Mouse (Mus musculus): ENCODE data around the gene Dusp16. TPM values are rescaled to one million over a fixed set of nuclear protein-coding genes. Genes with fewer than 3 reads are reported as not detected.

The Dusp16 gene
- 17.0 and 17.7 TPM in 2 replicates for polyA plus RNA-seq (2016; fragmentation: Nextera tagmentation; extraction: Ambion mirVana)

DNA sequence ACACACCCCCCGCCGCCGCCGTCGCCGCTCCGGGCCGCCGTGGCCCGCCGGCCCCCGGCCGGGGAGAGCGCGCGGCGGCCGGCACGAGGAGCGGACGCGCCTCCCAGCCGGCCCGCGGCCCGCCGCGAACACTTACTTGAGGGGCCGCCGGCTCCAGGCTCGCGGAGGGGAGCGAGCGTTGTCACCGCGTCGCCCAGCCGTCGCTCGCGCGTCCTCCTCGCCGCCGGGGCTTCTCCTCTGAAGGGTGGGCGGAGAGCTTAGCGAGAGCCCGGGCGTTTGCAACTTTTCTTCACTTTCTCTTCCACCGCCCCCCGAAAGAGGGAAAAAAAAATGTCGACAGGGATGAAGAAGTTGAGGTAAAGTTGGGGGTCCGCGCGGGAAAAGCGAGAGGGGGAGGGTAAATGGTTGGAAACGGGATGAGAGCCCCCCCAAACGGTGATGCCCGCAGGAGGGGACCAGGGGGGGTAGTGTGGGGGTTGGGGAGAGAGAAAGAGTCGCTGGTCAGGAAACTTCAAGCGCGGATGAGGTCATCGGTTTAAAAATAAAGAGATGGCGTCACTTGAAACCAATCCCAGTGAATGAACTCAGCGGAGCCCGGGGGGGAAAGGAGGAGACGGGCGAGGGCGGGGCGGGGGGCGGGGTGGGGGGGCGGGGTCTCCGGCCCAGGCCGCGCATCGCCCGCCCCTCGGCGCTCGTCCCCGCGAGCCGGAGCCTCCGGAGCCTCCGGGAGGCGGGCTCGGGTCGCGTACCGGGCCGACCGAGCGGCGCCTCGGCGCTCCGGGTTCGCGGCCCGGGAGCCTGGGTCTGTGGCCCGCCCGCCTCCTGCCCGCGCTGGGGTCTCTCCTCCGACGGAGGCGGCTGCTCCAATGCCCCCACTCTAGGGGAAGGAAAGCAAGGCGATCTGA is at the start of gene Dusp16:
TSS of gene Dusp16 (minus strand) at position 485 of the 905 bp plus-strand sequence.
- H3K36me3 ChIP-seq = no peaks in the 10 kb centered on the region
- peaks cover 11% of the 10 kb centered on the region for H3K4me1 ChIP-seq
- ATAC-seq (ENCODE audit: low FRiP score, low read depth) = peak; percentile 83
- peak within 1 kb of the TSS; percentile 89 for H3K9ac ChIP-seq (replicated peaks)
- peaks cover 13% of the 10 kb centered on the region; the same call in 1 of the 2 replicates for H3K27me3 ChIP-seq
- H3K9me3 ChIP-seq = no peaks in the 10 kb centered on the region
- H3K4me3 ChIP-seq = peak within 1 kb of the TSS; percentile 75
- peak within 1 kb of the TSS; percentile 90 for H3K27ac ChIP-seq (replicated peaks)
- peak within 1 kb of the TSS; percentile 55 for H3K4me2 ChIP-seq (replicated peaks)
- under 1% methylated on average over 66 of the region's 108 CpGs for WGBS

- Histone ChIP-seq H3K4me1 (no peaks in the 10 kb centered on the region), H3K27me3 (no peaks in the 10 kb centered on the region), H3K27ac (replicated peaks) (no peak overlapping the region), H3K9ac (replicated peaks) (no peak overlapping the region), H3K4me3 (no peak overlapping the region), H3K9me3 (no peaks in the 10 kb centered on the region), H3K4me2 (replicated peaks) (no peak overlapping the region), H3K36me3 (no peaks in the 10 kb centered on the region)
- 80% methylated on average over 2 of the region's 2 CpGs for WGBS
- no peak for ATAC-seq (ENCODE audit: low FRiP score, low read depth)
Measured at GRCm38 (mm10) chr6:134840346-134840745, 47.9 kb upstream of the Dusp16 start.

DNA sequence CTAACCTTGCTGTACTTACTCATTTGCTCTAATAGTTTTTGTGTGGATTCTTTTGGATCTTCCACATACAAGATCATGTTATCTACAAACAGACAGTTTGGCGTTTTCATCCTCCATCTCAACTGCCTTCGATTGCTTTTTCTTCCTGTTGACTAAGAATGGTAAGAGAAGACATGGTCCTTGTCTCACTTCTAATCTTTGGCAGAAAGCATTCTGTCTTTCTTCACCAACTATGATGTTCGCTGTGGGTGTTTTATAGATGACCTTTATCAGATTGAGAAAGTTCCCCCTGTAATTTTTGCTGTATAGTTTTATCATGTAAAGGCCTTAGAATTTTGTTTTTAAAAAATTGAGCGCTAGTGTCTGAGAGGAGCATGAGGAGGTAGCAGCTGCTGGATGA is 45.7 kb upstream of the Dusp16 start:
- Histone ChIP-seq H3K9ac (replicated peaks) (no peak overlapping the region), H3K27ac (replicated peaks) (no peak overlapping the region), H3K4me3 (no peak overlapping the region), H3K9me3 (no peaks in the 10 kb centered on the region), H3K36me3 (no peaks in the 10 kb centered on the region), H3K27me3 (no peaks in the 10 kb centered on the region), H3K4me1 (no peaks in the 10 kb centered on the region), H3K4me2 (replicated peaks) (no peak overlapping the region)
- 91% methylated on average over 4 of the region's 4 CpGs for WGBS
- ATAC-seq (ENCODE audit: low FRiP score, low read depth) = no peak

GRCm38 (mm10) chr6:134834585-134835251 is 42.3 kb upstream of the Dusp16 start:
- Histone ChIP-seq H3K4me3 (no peak overlapping the region), H3K4me1 (peaks cover 5% of the 10 kb centered on the region; the same call in 1 of the 2 replicates), H3K9me3 (no peaks in the 10 kb centered on the region), H3K27me3 (no peaks in the 10 kb centered on the region), H3K9ac (replicated peaks) (no peak overlapping the region), H3K36me3 (no peaks in the 10 kb centered on the region), H3K27ac (replicated peaks) (no peak overlapping the region), H3K4me2 (replicated peaks) (no peak overlapping the region)
- ATAC-seq (ENCODE audit: low FRiP score, low read depth) = no peak
- 79% methylated on average over 9 of the region's 9 CpGs for WGBS

- Histone ChIP-seq H3K9ac (replicated peaks) (peak overlapping the region; percentile 73; the same call in 1 of the 2 replicates), H3K4me2 (replicated peaks) (peak overlapping the region; percentile 90), H3K9me3 (no peaks in the 10 kb centered on the region), H3K36me3 (no peaks in the 10 kb centered on the region), H3K27ac (replicated peaks) (no peak overlapping the region), H3K4me3 (peak overlapping the region; percentile 75), H3K4me1 (peaks cover 13% of the 10 kb centered on the region; the same call in 1 of the 2 replicates), H3K27me3 (no peaks in the 10 kb centered on the region)
- WGBS = 5% methylated on average over 10 of the region's 10 CpGs
- ATAC-seq (ENCODE audit: low FRiP score, low read depth) = 0 out of 2 replicates have a peak, but pooled peaks have one; percentile 0
Measured at GRCm38 (mm10) chr6:134830776-134831175, 38.4 kb upstream of the Dusp16 start.

DNA sequence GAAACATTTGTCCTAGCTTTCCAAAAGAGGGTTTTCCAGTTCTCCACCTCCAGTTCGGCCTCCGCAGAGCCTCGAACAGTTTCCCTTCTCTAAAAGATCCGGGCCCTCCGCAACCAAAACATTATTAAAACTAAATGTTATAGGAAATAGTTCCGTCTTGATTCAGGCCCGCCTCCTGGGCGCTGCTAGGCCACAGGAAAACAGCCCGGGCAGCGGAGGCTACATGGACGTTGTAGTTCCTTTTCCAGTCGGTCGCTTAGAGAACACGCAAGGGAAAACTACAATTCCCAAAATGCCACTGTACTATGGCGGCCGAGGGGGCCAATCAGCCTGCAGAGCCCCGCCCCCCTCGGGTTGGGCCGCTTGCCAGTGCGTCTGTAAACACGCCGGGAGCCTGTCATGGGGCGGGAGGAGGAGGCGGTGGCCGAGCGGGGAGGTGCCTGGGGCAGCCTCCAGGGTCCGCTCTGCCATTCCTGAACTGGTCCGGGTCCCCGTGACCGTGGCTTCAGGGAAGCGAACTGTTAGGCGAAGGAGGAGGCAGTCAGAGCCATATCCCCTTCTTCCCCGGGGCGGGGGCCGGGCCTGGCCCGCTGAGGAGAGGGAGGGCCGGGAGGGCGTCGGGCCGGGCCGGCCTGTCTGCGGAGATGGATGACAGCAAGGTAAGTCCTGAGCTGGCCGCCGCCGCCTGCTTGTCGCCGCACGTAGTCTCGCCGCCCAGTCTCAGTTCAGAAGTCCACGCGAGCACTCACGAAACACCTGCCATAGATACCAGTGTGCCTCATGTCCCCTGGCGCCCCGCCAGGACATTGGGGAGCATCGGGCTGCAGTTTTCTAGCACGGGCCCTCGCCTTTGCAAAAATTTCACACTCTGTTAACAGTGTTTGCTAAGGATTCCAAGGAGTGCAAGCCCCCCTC is 37.6 kb upstream of the Dusp16 start, which contains the start of gene Crebl2:
TSS of gene Crebl2 (plus strand) at position 369 of the 915 bp plus-strand sequence.
- H3K9me3 ChIP-seq = no peaks in the 10 kb centered on the region
- no peaks in the 10 kb centered on the region for H3K27me3 ChIP-seq
- peak within 1 kb of the TSS; percentile 90 for H3K4me2 ChIP-seq (replicated peaks)
- peak within 1 kb of the TSS; percentile 73 for H3K9ac ChIP-seq (replicated peaks)
- H3K36me3 ChIP-seq = no peaks in the 10 kb centered on the region
- peak; percentile 98 for ATAC-seq (ENCODE audit: low FRiP score, low read depth)
- peak within 1 kb of the TSS; percentile 85 for H3K27ac ChIP-seq (replicated peaks)
- H3K4me3 ChIP-seq = peak within 1 kb of the TSS; percentile 75
- peaks cover 13% of the 10 kb centered on the region; the same call in 1 of the 2 replicates for H3K4me1 ChIP-seq
- under 1% methylated on average over 55 of the region's 58 CpGs for WGBS

DNA sequence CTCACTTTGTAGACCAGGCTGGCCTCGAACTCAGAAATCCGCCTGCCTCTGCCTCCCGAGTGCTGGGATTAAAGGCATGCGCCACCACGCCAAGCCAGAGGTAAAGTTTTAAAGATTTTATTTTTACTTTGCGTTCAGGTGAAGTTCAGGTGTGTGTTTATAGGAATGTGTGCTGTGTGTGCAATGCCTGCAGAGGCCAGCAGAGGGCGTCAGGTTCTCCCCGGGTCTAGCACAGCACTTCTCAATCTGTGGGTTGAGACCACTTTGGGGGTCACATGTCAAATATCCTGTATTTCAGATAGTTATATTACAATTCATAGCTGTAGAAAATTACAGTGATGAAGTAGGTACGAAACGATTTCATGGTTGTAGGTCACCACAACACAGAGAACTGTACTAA is 30.4 kb upstream of the Dusp16 start:
- Histone ChIP-seq H3K36me3 (no peaks in the 10 kb centered on the region), H3K9me3 (no peaks in the 10 kb centered on the region), H3K27me3 (no peaks in the 10 kb centered on the region), H3K4me3 (no peak overlapping the region), H3K27ac (replicated peaks) (no peak overlapping the region), H3K4me1 (no peaks in the 10 kb centered on the region), H3K4me2 (replicated peaks) (no peak overlapping the region), H3K9ac (replicated peaks) (no peak overlapping the region)
- ATAC-seq (ENCODE audit: low FRiP score, low read depth) = no peak
- WGBS = 71% methylated on average over 10 of the region's 10 CpGs

DNA sequence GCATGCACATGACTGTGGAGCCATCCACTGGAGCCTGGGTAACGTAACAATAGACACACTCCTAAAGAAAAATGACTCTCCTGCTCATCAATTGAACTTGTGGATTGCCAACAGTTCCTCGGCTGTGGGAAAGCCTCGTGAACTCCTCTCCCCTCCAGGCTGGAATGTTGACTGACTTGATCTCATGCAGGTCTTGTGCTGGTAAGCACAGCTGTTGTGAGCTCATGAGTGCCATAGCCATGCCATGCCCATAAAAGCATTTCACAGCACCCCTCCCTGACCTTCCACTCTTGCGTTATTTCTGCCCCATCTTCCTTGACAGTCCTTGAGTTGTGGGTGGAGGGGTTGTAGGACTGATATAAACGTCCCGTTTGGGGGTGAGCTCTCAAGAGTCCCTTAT is 28.0 kb upstream of the Dusp16 start:
- no peak overlapping the region for H3K27ac ChIP-seq (replicated peaks)
- WGBS = 74% methylated on average over 6 of the region's 6 CpGs
- H3K9ac ChIP-seq (replicated peaks) = no peak overlapping the region
- H3K4me2 ChIP-seq (replicated peaks) = no peak overlapping the region
- no peaks in the 10 kb centered on the region for H3K4me1 ChIP-seq
- H3K36me3 ChIP-seq = no peaks in the 10 kb centered on the region
- H3K4me3 ChIP-seq = no peak overlapping the region
- no peaks in the 10 kb centered on the region for H3K27me3 ChIP-seq
- ATAC-seq (ENCODE audit: low FRiP score, low read depth) = no peak
- no peaks in the 10 kb centered on the region for H3K9me3 ChIP-seq

DNA sequence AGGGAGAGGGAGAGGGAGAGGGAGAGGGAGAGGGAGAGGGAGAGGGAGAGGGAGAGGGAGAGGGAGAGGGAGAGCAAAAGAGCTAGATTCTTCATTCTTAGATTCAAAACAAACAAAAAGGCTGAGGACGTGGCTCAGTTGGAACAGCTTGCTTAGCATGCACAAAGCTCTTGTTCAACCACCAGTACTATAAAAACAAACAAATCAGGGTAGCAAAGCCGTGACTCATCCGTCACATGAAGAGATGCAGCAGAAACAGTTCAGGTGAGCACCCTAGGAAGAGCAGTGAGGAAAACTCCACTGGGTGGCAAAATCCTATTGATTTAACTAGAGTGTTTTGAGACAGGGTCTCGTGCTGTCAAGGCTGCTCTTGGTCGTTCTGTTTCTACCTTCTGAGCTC is 27.3 kb upstream of the Dusp16 start:
- Histone ChIP-seq H3K4me1 (no peaks in the 10 kb centered on the region), H3K9me3 (no peaks in the 10 kb centered on the region), H3K27me3 (no peaks in the 10 kb centered on the region), H3K36me3 (no peaks in the 10 kb centered on the region), H3K27ac (replicated peaks) (no peak overlapping the region), H3K9ac (replicated peaks) (no peak overlapping the region), H3K4me3 (no peak overlapping the region), H3K4me2 (replicated peaks) (no peak overlapping the region)
- ATAC-seq (ENCODE audit: low FRiP score, low read depth) = no peak
- 66% methylated on average over 5 of the region's 5 CpGs for WGBS

DNA sequence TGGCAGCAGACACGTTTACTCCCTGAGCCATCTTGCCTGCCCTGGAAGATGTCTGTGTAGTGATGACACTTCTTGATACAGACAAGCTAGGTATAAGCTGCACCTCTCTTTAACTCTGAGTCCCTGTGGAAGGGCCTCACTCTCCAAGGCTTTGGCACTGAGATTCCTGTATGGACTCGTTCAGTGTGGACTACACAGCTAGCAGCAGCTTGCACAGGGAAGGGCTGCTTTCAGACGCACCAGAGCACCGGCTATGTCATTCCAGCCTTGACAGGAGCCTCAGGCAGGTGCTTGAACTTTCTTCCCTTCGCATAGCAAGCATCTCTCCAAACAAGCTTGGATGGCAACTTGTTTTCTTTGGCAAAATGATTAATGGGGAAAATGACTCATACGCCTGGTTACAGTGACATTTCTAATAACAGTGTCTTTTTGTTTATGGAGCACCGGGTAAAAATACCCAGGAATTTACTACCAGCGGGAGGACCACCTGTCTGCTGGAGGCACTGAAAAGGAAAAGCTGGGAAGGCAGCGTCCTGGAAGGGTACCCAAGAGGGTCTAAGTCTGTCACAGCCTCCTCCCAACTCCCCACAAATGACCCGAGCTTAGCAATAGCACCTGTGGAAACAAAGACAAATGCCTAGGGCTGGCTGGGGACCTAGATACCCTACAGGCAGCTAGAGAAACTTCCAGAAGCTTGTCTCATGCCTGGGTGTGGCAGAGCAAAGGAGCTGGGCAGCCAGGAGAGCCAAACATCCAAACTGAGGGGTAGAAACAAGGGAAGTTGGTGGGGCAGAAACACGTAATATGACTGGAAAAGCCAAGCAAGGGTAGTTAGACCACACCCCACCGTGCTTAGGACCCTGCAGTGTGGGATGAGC is 24.9 kb upstream of the Dusp16 start:
- Histone ChIP-seq H3K27me3 (no peaks in the 10 kb centered on the region), H3K4me2 (replicated peaks) (no peak overlapping the region), H3K4me3 (no peak overlapping the region), H3K9me3 (no peaks in the 10 kb centered on the region), H3K36me3 (no peaks in the 10 kb centered on the region), H3K27ac (replicated peaks) (no peak overlapping the region), H3K4me1 (no peaks in the 10 kb centered on the region), H3K9ac (replicated peaks) (no peak overlapping the region)
- WGBS = 77% methylated on average over 12 of the region's 12 CpGs
- no peak for ATAC-seq (ENCODE audit: low FRiP score, low read depth)

- H3K27ac ChIP-seq (replicated peaks) = no peak overlapping the region
- H3K9me3 ChIP-seq = no peaks in the 10 kb centered on the region
- ATAC-seq (ENCODE audit: low FRiP score, low read depth) = no peak
- no peaks in the 10 kb centered on the region for H3K27me3 ChIP-seq
- no peak overlapping the region for H3K9ac ChIP-seq (replicated peaks)
- whole genome bisulfite sequencing = 88% methylated on average over 1 of the region's 1 CpGs
- no peaks in the 10 kb centered on the region for H3K4me1 ChIP-seq
- no peak overlapping the region for H3K4me3 ChIP-seq
- H3K36me3 ChIP-seq = no peaks in the 10 kb centered on the region
- no peak overlapping the region for H3K4me2 ChIP-seq (replicated peaks)
Measured at GRCm38 (mm10) chr6:134813066-134813465, 20.6 kb upstream of the Dusp16 start.

All from midbrain, embryonic 12.5 days (tissue).